Mouse (Mus musculus): ENCODE measurements around the gene Arl8a. TPM values are rescaled to one million over a fixed set of nuclear protein-coding genes. Genes with fewer than 3 reads are reported as not detected.

Gene Arl8a
- 71.9 and 78.5 TPM in 2 replicates for polyA plus RNA-seq (2012)

DNA sequence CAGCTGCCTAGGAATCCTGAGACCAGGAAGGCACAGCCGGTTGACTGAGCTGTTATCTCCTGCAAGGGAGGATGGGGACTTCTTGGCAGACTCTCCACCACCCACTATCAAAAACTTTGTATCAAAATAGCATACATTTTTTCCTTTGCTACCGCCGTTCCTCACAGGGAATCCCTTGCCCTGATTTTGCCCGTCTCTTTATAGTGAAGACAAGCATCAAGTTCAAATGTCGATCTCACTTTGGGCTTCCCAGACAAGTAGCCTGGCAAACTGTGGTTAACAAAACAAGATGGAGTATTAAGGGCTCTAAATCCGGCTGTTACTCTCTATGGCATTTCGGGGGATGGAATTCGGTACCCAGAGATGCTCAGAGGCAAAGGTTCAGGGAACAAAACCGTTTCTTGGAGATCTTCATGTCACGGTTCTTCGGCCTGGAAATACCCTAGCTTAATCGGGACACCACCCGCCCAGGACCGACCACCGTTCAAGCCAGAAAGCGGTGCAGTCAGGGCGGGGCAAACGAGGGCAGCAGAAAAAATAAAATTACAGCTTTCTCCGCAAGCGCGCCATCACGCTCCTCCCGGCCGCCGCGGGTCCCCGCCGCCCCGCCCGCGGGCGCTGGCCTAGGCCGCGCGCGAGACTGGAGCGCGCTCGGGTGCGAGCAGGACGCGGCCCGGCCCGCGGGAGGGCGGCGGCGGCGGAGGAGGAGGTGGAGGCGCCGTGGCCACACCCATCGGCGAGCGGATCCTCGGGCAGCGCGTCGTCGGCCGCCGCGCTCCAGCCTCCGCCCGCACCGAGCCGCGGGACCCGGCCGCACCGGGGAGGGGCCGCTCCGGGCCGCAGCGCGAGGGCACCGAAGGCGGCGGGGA lies at the start of gene Arl8a:
Arl8a (plus strand) TSS at position 748 of the 869 bp plus-strand sequence.
- TF ChIP-seq GATA1 (IDR thresholded peaks at IDR 0.05; ENCODE audit: low read length): no peak

DNA sequence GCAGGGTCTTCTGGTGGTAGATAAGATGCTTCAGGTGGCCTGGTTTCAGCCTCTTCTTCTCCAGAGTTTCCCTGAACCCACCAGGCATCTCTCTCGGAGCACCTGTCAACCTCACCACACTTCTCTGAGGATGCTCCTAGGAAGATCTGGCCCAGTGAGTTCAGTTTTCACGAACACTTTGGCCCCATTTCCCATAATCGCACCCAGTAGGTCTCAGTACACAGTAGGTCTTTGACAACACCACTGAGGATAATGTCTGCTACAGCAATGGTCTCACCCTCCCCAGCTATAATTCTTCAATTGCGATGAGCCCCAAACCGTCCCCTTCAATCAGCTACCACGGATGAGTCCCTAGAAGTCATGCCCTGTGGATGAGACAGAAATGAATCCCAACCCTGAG lies 49.2 kb upstream of the Arl8a start:
- no peak for TF ChIP-seq GATA1 (IDR thresholded peaks at IDR 0.05; ENCODE audit: low read length)

DNA sequence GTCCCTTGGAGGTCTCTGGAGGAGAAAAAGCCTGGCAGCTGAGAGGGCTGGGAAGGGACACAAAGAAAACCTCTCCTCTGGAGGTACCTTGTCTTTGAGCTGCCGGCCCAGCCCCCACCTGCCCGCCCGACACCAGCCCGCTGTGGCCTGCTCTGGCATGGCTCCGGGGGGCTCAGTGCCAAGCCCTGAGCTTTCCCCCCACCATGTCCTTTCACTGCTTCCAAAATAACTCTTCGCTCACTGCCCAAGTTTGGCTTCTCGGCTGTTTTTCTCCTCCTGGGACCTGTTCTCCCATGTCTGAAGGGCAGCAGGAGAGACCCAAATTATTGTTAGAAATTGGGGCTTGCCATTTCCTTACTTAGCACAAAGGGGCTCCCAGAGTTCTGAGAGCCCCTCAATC lies 48.2 kb upstream of the Arl8a start:
- TF ChIP-seq GATA1 (IDR thresholded peaks at IDR 0.05; ENCODE audit: low read length): no peak

DNA sequence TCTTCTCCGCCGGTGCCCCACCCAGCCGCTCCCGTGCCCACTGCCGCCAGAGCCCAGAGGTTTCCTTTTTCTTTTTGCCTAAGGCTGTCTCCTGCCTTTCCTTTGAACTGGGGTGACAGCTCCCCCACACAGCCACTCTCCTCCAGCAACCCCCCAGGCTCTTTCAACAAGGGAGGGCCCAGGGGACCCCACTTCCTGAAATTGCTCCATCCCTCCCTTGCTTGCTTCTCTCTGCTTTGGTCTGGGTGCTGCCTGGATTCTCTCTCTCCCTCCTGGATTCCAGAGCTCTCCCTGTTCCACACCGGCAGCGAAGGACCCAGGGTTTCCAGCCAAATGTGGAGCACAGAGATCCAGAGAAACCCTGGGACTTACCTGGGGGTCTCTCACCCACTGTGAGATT lies 46.2 kb upstream of the Arl8a start:
- TF ChIP-seq GATA1 (IDR thresholded peaks at IDR 0.05; ENCODE audit: low read length): no peak

DNA sequence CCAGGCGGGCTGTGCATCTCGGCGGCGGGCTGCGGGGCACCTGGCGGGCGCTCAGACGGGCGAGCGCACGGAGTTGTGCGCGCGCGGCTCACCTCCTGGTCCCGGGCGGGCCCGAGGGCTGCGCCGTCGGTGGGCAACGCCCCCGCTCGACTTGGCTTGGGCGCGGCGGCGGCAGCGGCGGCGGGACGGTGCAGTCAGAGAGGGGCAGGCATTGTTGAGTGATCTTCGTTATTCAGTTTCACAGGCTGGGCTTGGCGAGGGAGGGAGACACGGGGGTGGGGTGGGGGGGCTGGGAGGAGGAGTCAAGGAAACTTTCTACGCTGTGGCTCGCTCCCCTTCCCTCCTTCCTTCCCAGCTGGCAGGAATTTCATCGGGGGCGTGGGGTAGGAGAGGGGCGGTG lies 41.5 kb upstream of the Arl8a start, which contains the start of gene Lgr6:
Lgr6 (minus strand) TSS at position 153 of the 400 bp plus-strand sequence.
- TF ChIP-seq GATA1 (IDR thresholded peaks at IDR 0.05; ENCODE audit: low read length): no peak

DNA sequence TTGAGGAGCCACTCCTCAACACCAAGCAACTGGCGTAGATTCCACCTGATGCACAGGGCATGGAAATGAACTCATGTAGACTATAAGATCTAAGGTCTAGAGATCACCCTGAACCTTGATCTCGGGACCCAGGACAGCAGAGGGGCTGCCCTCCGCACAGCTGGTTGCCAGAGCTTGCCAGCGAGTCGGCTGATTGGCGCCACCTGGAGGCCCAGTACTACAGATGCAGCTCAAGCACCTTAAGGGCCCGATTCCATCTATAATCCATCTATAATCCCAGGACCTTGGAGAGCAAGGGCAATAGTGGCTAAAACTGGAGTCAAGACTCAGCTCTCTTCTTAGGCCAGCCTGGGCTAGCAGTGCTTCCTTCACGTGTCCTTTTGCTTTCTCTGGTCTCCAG lies 40.7 kb upstream of the Arl8a start:
- TF ChIP-seq GATA1 (IDR thresholded peaks at IDR 0.05; ENCODE audit: low read length): no peak

DNA sequence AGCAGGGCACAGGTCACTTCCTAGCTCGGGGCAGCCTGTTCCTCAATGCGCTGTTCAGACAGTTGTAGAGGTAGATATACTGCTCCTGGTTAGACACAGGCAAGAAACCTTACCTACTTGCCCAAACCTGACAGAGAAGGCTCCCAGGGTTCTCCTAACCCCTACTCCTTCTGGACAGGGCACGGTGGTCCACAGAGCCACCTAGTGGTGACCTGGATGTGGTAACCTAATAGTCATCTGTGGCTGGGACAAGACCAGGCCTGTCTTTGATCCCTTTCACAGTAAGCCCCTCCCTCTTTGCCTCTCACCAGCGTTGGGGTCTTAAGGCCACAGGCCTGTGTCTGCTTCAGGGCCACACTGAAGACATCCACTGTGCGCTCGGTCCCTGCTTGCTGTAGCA lies 38.0 kb upstream of the Arl8a start:
- TF ChIP-seq GATA1 (IDR thresholded peaks at IDR 0.05; ENCODE audit: low read length): no peak

DNA sequence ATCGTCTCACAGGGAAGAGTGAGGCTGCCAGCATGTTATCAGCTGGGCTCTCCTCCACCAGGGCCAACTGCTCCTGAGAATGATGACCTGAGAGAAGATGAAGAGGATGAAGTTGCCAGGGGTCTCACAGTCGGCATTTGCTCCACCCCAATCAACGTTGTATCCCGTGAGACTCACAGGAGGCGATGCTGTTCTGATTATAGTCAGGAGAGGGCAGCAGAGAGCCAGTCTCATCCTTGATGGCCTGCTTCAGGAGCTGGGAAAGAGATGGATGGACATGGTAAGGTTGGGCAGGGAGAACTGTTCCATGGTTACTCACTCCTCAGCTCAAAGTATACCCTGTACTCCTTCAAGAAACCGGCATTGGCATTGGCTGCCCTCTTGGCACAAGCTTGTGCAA lies 36.5 kb upstream of the Arl8a start:
- no peak for TF ChIP-seq GATA1 (IDR thresholded peaks at IDR 0.05; ENCODE audit: low read length)

DNA sequence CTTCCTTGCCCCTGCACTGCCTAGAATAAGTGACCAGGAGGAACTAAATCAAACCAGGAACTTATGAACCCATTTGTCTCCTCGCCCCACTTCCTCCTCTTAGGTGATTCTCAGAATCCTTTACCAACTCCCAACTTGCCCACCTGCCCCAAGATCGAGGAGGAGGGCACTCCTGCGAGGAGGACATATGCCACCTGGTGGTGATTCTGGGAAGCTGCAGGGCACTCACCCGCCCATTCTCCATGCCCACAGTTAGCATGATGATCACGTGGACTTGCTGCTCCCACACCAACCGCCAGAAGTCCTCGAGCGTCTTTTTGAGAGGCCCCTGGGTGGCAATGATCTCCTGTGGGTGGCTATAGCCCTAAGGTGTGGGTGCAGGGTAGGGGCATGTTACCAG lies 34.0 kb upstream of the Arl8a start:
- no peak for TF ChIP-seq GATA1 (IDR thresholded peaks at IDR 0.05; ENCODE audit: low read length)

DNA sequence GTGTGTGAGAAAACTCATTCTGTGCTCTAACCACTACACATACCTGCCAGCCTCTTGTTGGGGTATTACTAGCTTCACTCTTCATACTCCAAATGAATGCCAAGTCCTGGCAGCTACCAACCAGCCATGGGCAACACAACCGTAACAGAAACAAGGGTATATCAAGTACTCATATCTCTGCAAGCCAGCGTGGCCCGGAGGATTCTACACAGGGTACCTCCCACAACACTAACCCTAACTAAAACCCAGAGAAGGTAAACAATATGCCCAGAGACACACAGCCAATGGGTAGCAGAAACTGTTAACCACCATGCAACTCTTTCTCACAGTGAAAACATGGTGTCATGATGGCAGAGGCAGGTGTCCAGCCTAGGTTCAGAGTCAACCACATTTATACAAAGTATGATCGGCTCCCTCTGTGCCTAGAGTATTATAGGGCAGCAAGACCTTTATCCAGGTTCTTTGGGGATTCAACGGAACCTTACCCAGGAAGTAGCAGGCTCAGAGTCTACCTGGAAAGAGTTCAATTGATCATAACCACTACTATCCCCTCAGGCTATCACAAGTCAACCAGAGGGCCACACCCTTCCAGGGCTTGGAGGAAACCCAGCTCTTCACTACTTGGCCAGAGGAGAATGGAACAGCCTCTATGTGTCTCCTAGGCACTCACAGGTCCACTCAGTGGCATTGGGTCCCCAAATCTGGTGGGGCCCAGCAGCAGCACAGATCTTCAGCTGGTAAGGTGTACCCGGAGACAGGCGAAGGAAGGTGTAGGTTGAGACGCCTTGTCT lies 21.9 kb upstream of the Arl8a start:
- no peak for TF ChIP-seq GATA1 (IDR thresholded peaks at IDR 0.05; ENCODE audit: low read length)

DNA sequence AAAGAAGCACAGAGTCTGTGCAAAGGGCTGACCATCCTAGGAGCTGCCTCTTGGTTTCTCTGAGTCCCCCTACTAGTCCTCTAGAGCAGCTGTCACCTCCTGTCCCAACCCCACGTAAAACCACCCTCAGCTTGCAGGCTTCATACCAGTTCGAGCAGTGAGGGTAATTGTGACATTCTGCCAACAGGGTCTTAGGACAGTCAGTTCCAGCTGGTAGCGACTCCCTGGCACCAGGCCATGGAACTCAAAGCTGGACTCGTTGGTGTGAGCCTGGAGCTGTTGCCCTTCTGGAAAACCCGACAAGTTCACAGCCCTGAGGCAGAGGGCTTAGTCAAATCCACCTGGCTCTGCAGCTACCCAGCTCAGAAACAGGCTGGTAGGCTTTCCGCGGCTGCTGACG lies 20.6 kb upstream of the Arl8a start:
- TF ChIP-seq GATA1 (IDR thresholded peaks at IDR 0.05; ENCODE audit: low read length): no peak

DNA sequence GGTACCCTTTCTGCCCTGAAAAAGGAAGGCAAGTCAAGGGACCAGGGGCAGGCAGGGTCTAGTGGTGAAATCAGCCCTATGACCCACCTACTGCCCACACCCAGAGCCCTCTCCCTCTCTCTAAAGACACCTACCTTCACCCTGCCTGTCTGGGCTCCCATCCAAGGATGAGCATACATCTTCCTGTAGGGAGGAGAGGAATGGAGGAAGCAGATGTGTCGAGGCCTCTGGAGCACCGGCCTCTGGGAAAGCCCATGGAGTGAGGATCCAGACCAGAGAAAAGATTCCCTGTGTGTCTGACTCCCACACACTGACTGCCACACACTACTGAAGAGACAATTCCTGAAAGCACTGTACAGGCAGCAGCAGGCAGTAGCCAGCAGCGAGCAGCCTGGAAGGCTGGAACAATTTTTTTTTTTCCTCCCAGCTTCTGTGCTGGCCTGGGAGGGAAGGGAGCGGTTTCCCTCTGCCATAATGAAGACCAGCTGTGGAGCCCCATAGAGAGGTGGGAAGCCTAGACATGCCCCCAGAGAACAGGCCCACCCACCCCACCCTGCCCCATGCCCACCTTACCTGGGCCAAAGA lies 20.1 kb upstream of the Arl8a start:
- TF ChIP-seq GATA1 (IDR thresholded peaks at IDR 0.05; ENCODE audit: low read length): no peak

DNA sequence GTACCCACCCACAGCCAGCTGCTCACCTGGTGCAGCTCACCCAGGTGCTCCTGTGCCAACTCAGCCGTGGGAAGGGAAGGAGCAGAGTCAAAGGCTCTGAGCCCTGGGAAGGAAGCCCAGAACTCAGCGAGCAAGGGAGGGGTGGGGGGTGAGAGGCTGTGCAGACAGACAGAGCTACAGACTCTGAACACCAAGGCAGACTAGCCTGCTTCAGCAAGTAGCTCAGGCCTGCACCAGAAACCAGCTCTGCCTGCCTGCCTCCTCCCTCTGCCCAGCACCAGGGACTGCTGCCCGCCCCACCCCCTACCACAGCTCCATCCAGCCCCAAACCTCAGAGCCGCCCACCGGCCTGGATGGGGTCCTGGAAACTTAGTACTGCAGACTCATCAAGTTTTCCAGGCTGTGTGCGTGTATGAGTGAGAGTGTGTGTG lies 18.6 kb upstream of the Arl8a start:
- TF ChIP-seq GATA1 (IDR thresholded peaks at IDR 0.05; ENCODE audit: low read length): no peak

DNA sequence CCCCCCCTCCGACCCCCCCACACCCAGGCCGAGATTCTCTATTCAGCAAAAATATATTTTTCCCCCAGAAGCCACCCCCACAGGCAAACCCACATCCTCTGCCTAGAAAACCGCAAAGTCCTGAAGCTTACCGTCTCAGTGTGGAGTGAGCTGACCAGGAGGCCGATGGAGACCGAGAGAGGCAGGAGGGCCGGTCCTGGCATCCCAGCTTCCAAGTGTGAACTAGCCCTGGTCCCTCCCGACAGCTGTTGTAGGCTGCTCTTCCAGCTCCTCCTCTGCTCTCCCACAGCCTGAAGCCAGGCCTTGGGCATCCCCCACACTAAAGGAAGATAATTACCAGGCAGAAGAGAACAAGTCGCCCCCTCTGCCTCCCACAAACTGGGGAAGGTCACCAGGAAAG lies 17.6 kb upstream of the Arl8a start:
- no peak for TF ChIP-seq GATA1 (IDR thresholded peaks at IDR 0.05; ENCODE audit: low read length)

DNA sequence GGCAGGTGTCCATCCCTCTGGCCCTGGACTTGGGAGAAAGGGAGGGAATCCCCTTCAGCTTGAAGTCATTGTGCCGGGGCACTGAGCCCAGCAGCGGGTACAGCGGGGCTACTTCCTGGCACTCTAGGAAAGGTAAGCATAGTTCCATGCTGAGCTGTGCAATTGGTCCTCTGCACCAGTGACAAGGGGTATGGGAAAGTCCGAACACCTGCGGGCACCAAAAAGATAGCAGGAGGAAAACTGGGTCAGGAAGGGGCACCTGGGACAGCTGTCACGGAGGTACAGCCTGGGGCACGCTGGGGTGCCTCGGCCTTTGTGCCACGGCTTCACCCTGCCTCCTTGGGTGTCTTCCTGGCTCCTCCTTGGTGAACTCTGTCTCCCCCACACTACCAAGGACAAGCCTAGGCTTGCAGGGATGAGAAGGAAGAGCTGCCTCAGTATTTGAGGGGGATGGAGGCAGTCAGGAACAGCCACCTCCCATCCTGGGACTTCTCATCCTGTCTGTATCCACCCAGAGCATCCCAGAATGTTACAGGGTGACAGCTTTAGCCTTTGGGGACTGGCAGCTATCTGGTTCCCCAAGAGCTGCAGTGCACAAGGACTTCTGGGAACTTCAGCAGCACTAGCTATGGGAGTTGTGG lies 17.0 kb upstream of the Arl8a start:
- TF ChIP-seq GATA1 (IDR thresholded peaks at IDR 0.05; ENCODE audit: low read length): no peak
